Mouse (Mus musculus) liver, postnatal 0 days (tissue): ENCODE data around the gene Miox. TPM values are rescaled to one million over a fixed set of nuclear protein-coding genes. Genes with fewer than 3 reads are reported as not detected.

Experiments
- ATAC-seq: fragments of 200-750 bp; cut with Nextera tagmentation; 2 replicates; pipeline ENCODE4 v1.8.0; 2017; ENCODE audit warnings: mild to moderate bottlenecking, moderate library complexity
- DNase-seq: peaks from one replicate; pipeline ENCODE4 v3.0.0-alpha.2; 2016
- H3K27ac ChIP-seq: fragments of 300-500 bp; sonication (generic); 2 replicates; pipeline ENCODE4 v1.5.1; 2014; ENCODE audit warnings: antibody characterized with exemption, moderate library complexity, mild to moderate bottlenecking, low read depth
- H3K27me3 ChIP-seq: fragments of 300-500 bp; sonication (generic); 2 replicates; pipeline ENCODE4 v1.6.1; 2014; ENCODE audit warnings: low read length, control low read depth, mixed read lengths; ENCODE audit not compliant: insufficient read depth
- H3K36me3 ChIP-seq: fragments of 300-500 bp; sonication (generic); replicated peaks from 2 replicates; pipeline ENCODE4 v1.6.1; 2014; ENCODE audit warnings: mild to moderate bottlenecking, control low read depth, low read length, moderate library complexity, mixed read lengths; ENCODE audit not compliant: insufficient read depth
- H3K4me1 ChIP-seq: fragments of 300-500 bp; sonication (generic); 2 replicates; pipeline ENCODE4 v1.6.1; 2014; ENCODE audit warnings: antibody characterized with exemption, mild to moderate bottlenecking, control low read depth; ENCODE audit not compliant: insufficient read depth
- H3K4me2 ChIP-seq: fragments of 300-500 bp; sonication (generic); 2 replicates; pipeline ENCODE4 v1.6.1; 2014; ENCODE audit warnings: low read depth, mild to moderate bottlenecking, low read length, moderate library complexity, mixed read lengths
- H3K4me3 ChIP-seq: fragments of 300-500 bp; sonication (generic); 2 replicates; pipeline ENCODE4 v1.5.1; 2014; ENCODE audit warnings: low read depth, low read length
- H3K9ac ChIP-seq: fragments of 300-500 bp; sonication (generic); replicated peaks from 2 replicates; pipeline ENCODE4 v1.6.1; 2014; ENCODE audit warnings: mild to moderate bottlenecking, moderate library complexity
- H3K9me3 ChIP-seq: fragments of 300-500 bp; sonication (generic); 2 replicates; pipeline ENCODE4 v1.6.1; 2016; ENCODE audit warnings: mild to moderate bottlenecking, control low read depth, low read length, mixed read lengths
- CTCF ChIP-seq: sonication (generic); IDR thresholded peaks from 2 replicates; pipeline ENCODE4 v1.5.1; 2016; ENCODE audit warnings: antibody characterized with exemption, low read depth
- EP300 ChIP-seq: IDR thresholded peaks from 2 replicates; pipeline ENCODE4 v1.6.1; 2016; ENCODE audit warnings: antibody characterized with exemption, low read depth, mild to moderate bottlenecking
- WGBS: fragments of 180-500 bp; shearing (Covaris S2); extraction: QIAGEN DNeasy Blood & Tissue Kit; methylation state at CpG from one replicate; pipeline ENCODE4 v1.1.7; 2014; ENCODE audit not compliant: insufficient replicate concordance; 5-methylcytosine and 5-hydroxymethylcytosine counted together
- polyA plus RNA-seq: library from polyadenylated mRNA; unstranded; fragments of >200 nt; fragmentation: Nextera tagmentation; extraction: Ambion mirVana; gene quantifications from 2 replicates; pipeline ENCODE4 v1.2.1, GENCODE M21; 2015

Gene Miox
- polyA plus RNA-seq, 1 experiment from 2014 or later, result 27.0 TPM

DNA sequence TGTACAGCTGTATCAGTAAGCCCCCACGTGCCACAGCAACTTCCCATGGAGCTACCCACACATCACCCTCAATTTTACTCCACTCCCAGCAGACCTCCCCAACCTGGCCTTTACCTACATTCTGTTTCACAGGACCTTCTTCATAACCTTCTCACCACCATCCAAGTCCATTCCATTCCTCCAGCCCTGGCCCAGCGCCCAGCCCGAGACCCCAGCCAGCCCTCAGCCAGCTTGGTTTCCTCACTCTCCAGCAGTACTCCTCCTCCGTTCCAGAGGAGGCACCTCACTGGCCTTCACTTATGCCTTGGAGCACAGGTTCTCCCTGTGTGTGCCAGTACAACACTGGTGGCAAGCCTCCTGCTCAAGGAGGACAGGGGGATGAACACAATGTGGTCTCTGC, 20.8 kb upstream of the Miox start:
- no peak for ATAC-seq
- no peak overlapping the region for H3K27ac ChIP-seq
- 0 out of 2 replicates have a peak overlapping the region, but pooled peaks have one; percentile 71 for H3K4me2 ChIP-seq
- H3K36me3 ChIP-seq, result no peaks in the 10 kb centered on the region
- no peak overlapping the region for H3K4me3 ChIP-seq
- WGBS, result 78% methylated on average over 4 of the region's 4 CpGs
- no peaks in the 10 kb centered on the region for H3K27me3 ChIP-seq
- H3K9ac ChIP-seq, result no peak overlapping the region
- TF ChIP-seq EP300 (no peak), CTCF (no peak)
- peak; percentile 13 for DNase-seq
- H3K4me1 ChIP-seq, result peaks cover 31% of the 10 kb centered on the region
- no peaks in the 10 kb centered on the region for H3K9me3 ChIP-seq

DNA sequence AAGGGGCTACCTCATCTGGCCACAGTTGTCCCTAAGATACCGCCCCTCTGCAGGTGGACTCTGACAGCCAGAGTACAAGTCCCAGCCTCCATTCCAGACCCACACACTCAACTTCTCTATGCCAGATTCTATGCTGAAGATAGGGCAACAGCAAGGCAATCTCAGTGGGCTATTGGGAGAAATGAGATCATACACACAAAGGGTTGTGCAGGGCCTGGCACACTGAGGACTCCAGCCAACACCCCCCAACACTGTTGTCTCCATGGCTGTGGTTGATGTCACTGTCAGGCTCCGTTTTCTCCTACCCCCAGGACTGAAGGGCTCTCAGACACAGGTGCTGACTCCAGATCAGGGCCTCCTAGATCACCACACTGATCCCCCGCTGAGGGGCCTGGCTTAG, 20.1 kb upstream of the Miox start:
- no peak for TF ChIP-seq CTCF
- no peak for TF ChIP-seq EP300
- Histone ChIP-seq H3K4me3 (peak overlapping the region; percentile 80), H3K9ac (peak overlapping the region; percentile 86), H3K27me3 (no peaks in the 10 kb centered on the region), H3K4me2 (peak overlapping the region; percentile 71), H3K27ac (no peak overlapping the region), H3K4me1 (peaks cover 31% of the 10 kb centered on the region), H3K36me3 (no peaks in the 10 kb centered on the region), H3K9me3 (no peaks in the 10 kb centered on the region)
- ATAC-seq (no peak), DNase-seq (no peak)
- WGBS, result 32% methylated on average over 2 of the region's 3 CpGs

DNA sequence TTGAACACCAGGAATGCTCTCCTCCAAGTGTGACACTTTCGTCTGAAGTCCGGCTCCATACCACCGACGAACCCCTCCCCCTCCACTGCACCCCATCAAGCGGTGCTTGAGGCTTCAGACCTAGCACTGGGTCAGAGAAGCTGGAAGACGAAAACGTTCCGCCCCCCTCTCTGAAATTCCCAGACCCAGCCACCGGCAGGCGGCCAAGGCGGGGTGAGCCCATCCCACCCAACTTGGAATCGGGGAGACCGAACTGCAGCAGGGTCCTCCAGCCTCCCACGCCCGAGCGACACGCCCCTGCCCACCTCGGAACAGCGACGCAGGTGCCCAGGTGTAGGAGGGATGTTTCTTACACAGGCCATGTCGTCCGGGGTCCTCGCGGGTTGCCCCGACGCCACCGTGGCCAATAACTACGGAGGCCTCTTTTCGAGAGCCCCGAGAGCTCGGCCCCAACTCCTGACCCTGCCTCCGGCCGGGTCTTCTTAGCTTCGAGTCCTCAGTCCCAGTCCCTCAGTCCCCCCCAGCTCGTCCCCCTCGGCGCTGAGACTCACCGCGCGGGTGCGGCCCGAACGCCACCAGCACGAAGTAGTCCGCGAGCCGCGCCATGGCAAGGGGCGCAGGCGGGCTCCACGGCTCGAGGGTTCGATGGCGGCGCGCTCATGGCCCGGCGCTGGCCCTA, 19.5 kb upstream of the Miox start:
- H3K4me3 ChIP-seq, result peak overlapping the region; percentile 80
- TF ChIP-seq EP300 (no peak), CTCF (peak; percentile 20; the same call in 1 of the 2 replicates)
- H3K9me3 ChIP-seq, result no peaks in the 10 kb centered on the region
- H3K36me3 ChIP-seq, result no peaks in the 10 kb centered on the region
- WGBS, result under 1% methylated on average over 55 of the region's 58 CpGs
- ATAC-seq (peak; percentile 8), DNase-seq (peak; percentile 45)
- H3K4me2 ChIP-seq, result peak overlapping the region; percentile 71
- no peaks in the 10 kb centered on the region for H3K27me3 ChIP-seq
- H3K27ac ChIP-seq, result peak overlapping the region; percentile 41
- H3K9ac ChIP-seq, result peak overlapping the region; percentile 86
- peaks cover 28% of the 10 kb centered on the region for H3K4me1 ChIP-seq

DNA sequence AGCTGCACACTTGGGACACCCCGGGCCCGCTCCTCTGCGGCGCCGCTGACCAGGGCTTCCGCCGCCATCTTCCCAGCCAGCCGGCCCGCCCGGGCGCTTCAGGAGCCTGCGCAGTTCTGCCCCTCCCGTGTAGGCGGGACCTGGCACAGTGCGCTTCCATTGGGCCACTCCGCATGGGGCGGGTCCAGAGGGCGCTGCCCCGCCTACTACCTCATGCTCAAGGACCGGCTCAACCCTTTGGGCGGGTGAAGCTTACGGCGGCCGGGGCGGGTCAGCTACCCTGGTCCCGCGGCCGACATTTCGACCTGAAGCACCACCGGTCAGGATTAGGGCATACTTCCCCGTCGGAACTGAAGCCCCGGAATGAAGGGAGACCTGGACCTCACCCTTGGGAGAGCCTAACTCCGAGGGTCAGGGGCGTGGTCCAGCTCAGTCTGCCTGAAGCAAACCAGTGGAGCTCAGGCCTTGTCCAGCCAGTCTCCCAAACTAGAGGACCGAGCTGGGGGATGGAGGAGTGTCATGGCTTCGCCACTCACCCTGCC, 18.9 kb upstream of the Miox start, which contains the start of gene Sbf1:
Sbf1 (minus strand) TSS at position 122 of the 542 bp plus-strand sequence.
- H3K4me2 ChIP-seq, result peak within 1 kb of the TSS; percentile 71
- ATAC-seq (peak; percentile 100), DNase-seq (peak; percentile 99)
- peaks cover 23% of the 10 kb centered on the region for H3K4me1 ChIP-seq
- no peaks in the 10 kb centered on the region for H3K9me3 ChIP-seq
- H3K27ac ChIP-seq, result peak within 1 kb of the TSS; percentile 62
- WGBS, result under 1% methylated on average over 37 of the region's 37 CpGs
- no peaks in the 10 kb centered on the region for H3K36me3 ChIP-seq
- peak within 1 kb of the TSS; percentile 80 for H3K4me3 ChIP-seq
- H3K27me3 ChIP-seq, result no peaks in the 10 kb centered on the region
- peak within 1 kb of the TSS; percentile 86 for H3K9ac ChIP-seq
- TF ChIP-seq EP300, result peak; percentile 62; the same call in 1 of the 2 replicates
- no peak for TF ChIP-seq CTCF

DNA sequence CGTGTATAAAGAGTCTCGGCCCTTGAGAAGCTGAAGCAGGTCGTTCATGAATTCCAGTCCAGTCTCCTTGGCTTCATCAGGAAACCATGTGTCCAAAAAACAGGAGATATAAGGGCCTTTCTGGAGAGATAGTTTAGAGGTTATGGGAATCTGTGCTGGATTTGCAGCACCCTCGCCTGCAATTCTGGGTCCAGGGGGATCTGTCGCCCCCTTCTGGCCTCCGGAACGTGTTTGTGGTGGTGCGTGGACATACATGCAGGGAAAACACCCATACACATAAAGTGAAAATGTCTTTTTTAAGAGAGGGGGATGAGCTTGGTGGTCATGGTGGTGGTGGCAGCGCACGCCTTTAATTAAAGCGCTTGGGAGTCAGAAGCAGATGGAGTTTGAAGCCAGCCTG, 18.1 kb upstream of the Miox start:
- TF ChIP-seq EP300 (no peak), CTCF (peak; percentile 62)
- Histone ChIP-seq H3K4me2 (no peak overlapping the region), H3K4me1 (peaks cover 21% of the 10 kb centered on the region), H3K36me3 (no peaks in the 10 kb centered on the region), H3K9ac (no peak overlapping the region), H3K27ac (no peak overlapping the region), H3K4me3 (no peak overlapping the region), H3K27me3 (no peaks in the 10 kb centered on the region), H3K9me3 (no peaks in the 10 kb centered on the region)
- no peak for ATAC-seq
- 81% methylated on average over 11 of the region's 11 CpGs for WGBS
- DNase-seq, result peak; percentile 42

DNA sequence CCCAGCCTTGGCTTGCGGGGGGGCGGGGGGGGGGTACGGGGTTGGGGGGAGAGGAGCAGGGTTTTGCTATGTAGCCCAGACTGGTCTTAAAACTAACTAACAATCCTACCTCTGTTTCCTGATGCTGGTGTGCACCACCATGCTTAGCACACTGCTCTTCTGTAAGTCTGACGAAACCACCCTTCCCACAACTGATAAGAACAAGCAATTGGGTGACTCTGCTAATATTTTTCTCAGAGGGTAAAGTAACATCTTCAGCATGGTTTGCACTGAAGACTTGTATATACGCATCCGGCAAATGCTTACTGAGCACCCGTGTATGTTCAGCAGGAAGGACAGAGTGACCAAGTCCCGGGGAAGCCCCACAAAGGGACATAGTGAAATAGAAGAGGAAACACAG, 12.9 kb upstream of the Miox start:
- Histone ChIP-seq H3K4me2 (no peak overlapping the region), H3K27ac (no peak overlapping the region), H3K9me3 (no peaks in the 10 kb centered on the region), H3K4me3 (no peak overlapping the region), H3K27me3 (no peaks in the 10 kb centered on the region), H3K9ac (no peak overlapping the region), H3K4me1 (peaks cover 6% of the 10 kb centered on the region; the same call in 1 of the 2 replicates), H3K36me3 (no peaks in the 10 kb centered on the region)
- peak; percentile 8 for DNase-seq
- ATAC-seq, result no peak
- WGBS, result 57% methylated on average over 8 of the region's 8 CpGs
- TF ChIP-seq EP300 (no peak), CTCF (no peak)
